Mouse (Mus musculus) layer of hippocampus, postnatal 14 days (tissue): ENCODE measurements at regions not wholly inside any gene's neighbourhood (a gene's known extent, or its start where the extent isn't known, plus 50 kb on each side); places are given as distances from the start of the nearest gene placed in this dataset.
"Not testable (repeated sequence)": the region's sequence is repeated elsewhere in the genome, so short reads cannot be mapped to it uniquely, and the experiment has no call there.

Experiments used
- DNase-seq, 2 experiments: peaks; one replicate each; pipeline ENCODE4 v3.0.0; 2021 to 2022; ENCODE audit warnings: low spot score in 2 of 2, mixed read lengths in 1 of 2

- no peak for DNase-seq
Observed at GRCm38 (mm10) chrX:129546016-129546415, 203.5 kb upstream of the Diaph2 start.

GRCm38 (mm10) chrX:129547606-129548005 lies 201.9 kb upstream of the Diaph2 start:
- no peak for DNase-seq

GRCm38 (mm10) chrX:129556001-129556400 lies 193.5 kb upstream of the Diaph2 start:
- no peak for DNase-seq

- no peak for DNase-seq
Observed at GRCm38 (mm10) chrX:129599491-129599890, 150.1 kb upstream of the Diaph2 start.

- DNase-seq: no peak
Observed at GRCm38 (mm10) chrX:129607842-129608241, 141.7 kb upstream of the Diaph2 start.

GRCm38 (mm10) chrX:129611500-129611899 lies 138.0 kb upstream of the Diaph2 start:
- DNase-seq: not testable (repeated sequence)

- DNase-seq: no peak
Observed at GRCm38 (mm10) chrX:129637016-129637415, 112.5 kb upstream of the Diaph2 start.

GRCm38 (mm10) chrX:129645106-129645505 lies 104.4 kb upstream of the Diaph2 start:
- DNase-seq: peak in 1 of 2 experiments; percentile 29

- DNase-seq: peak in 1 of 2 experiments; percentile 13
Observed at GRCm38 (mm10) chrX:129656906-129657305, 92.6 kb upstream of the Diaph2 start.

- DNase-seq: no peak
Observed at GRCm38 (mm10) chrX:129690677-129691076, 58.9 kb upstream of the Diaph2 start.
